Mouse (Mus musculus) cerebellum, postnatal 14 days (tissue): ENCODE measurements around the gene Olfr592.
A peak's percentile ranks its signal among the peaks of the same experiment; 100 is the strongest.
"Not testable (repeated sequence)": the region's sequence is repeated elsewhere in the genome, so short reads cannot be mapped to it uniquely, and the experiment has no call there.

Experiments used
- DNase-seq, 2 experiments: peaks; one replicate each; pipeline ENCODE4 v3.0.0; 2021; ENCODE audit warnings: mixed read lengths in 2 of 2

The Olfr592 gene

GRCm38 (mm10) chr7:103184503-103184902 lies at the start of gene Olfr592:
TSS of gene Olfr592 (plus strand) at chr7:103184803.
- not testable (repeated sequence) for DNase-seq

GRCm38 (mm10) chr7:103140579-103140978 lies 44.0 kb upstream of the Olfr592 start, which contains the start of gene Olfr588-ps1:
TSS of gene Olfr588-ps1 (plus strand) at chr7:103140879.
- no peak for DNase-seq

GRCm38 (mm10) chr7:103156256-103156655 lies 28.3 kb upstream of the Olfr592 start, which contains the start of gene Olfr589:
TSS of gene Olfr589 (minus strand) at chr7:103156356.
- DNase-seq, result no peak

- peak; percentile 77 to 81 for DNase-seq
Observed at GRCm38 (mm10) chr7:103169697-103170096, 14.9 kb upstream of the Olfr592 start.

- no peak for DNase-seq
Observed at GRCm38 (mm10) chr7:103178240-103178639, 6.4 kb upstream of the Olfr592 start, which contains the start of gene Olfr591. TSS of gene Olfr591 (minus strand) at chr7:103178340.

GRCm38 (mm10) chr7:103211562-103211961 lies 27.0 kb downstream of the Olfr592 start, which contains the start of gene Olfr593:
TSS of gene Olfr593 (plus strand) at chr7:103211862.
- DNase-seq, result no peak

- not testable (repeated sequence) for DNase-seq
Observed at GRCm38 (mm10) chr7:103212050-103212449, 27.4 kb downstream of the Olfr592 start.

GRCm38 (mm10) chr7:103216696-103217095 lies 32.1 kb downstream of the Olfr592 start, which contains the start of gene Olfr594:
TSS of gene Olfr594 (plus strand) at chr7:103216996.
- no peak for DNase-seq
